Mouse (Mus musculus): ENCODE results near the gene Cnnm2.

DNA sequence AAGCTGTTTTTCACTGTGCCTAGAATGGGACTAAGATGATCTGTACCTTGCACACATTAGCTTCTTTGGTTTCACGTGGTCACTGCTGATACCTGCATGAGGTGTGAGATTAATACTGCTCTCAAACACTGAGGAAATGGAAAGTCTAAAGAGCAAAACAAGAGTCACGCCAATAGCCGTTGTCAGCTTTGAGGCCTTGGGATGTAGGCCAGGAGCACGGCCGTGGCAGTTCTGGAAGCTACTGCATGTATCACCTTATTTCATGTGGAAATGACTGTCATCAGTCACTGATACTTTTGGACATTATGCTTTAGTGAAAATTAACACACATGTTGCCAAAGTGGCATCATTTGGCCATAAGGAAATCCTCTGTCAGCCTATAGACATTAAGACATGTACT lies 46.9 kb downstream of the Cnnm2 start:
- no peak for TF ChIP-seq POLR2A (IDR thresholded peaks at IDR 0.05; ENCODE audit: extremely low read depth, insufficient read depth, low read length)
- TF ChIP-seq CTCF (IDR thresholded peaks at IDR 0.05; ENCODE audit: low read depth, low read length) = no peak
